22 mouse cellular contexts compared by ENCODE assay signal in genomic region chr1:168459426-168459825, GRCm38 (mm10). TPM values are rescaled to one million over a fixed set of nuclear protein-coding genes. Genes with fewer than 3 reads are reported as not detected.
DNase-seq lines count a peak whose midpoint lies in the region; ATAC-seq and TF ChIP-seq lines count a peak whose summit lies in the region.
"Had no signal": no experiment of that assay in that cellular context is flagged by ENCODE, and none has a peak within 500 bp of the region (broad histone marks: within the 10 kb centered on the region; RNA-seq: fewer than 3 reads in every experiment).

No protein-coding gene starts in this region.

- TF ChIP-seq EP300 in liver, postnatal 0 days (IDR thresholded peaks at IDR 0.05; ENCODE audit: low read depth), result no peak

- no peaks in the 10 kb centered on the region for H3K27me3 ChIP-seq in liver, adult 2 months (ENCODE audit: control insufficient read depth, insufficient read depth, low read length)
- H3K27me3 ChIP-seq in liver, embryonic 11.5 days (replicated peaks; ENCODE audit: control insufficient read depth, insufficient read depth, low read length), result no peaks in the 10 kb centered on the region
- no peaks in the 10 kb centered on the region for H3K27me3 ChIP-seq in liver, postnatal 0 days (ENCODE audit: insufficient read depth, low read length)
- H3K27me3 ChIP-seq: CH12.LX, Patski had no signal

- H3K27ac ChIP-seq in liver, adult 2 months (replicated peaks; ENCODE audit: insufficient read depth, low read depth, low read length), result no peak overlapping the region
- H3K27ac ChIP-seq in liver, embryonic 11.5 days (ENCODE audit: low read depth, low read length), result no peak overlapping the region
- H3K27ac ChIP-seq in liver, postnatal 0 days (ENCODE audit: low read depth), result no peak overlapping the region

- H3K4me3 ChIP-seq in liver, adult 2 months (ENCODE audit: insufficient read depth, low read depth, low read length), result no peak overlapping the region
- no peak overlapping the region for H3K4me3 ChIP-seq in liver, embryonic 11.5 days (ENCODE audit: low read depth, low read length)
- H3K4me3 ChIP-seq in liver, postnatal 0 days (ENCODE audit: low read depth, low read length), result no peak overlapping the region

- no peaks in the 10 kb centered on the region for H3K4me1 ChIP-seq in liver, adult 2 months (ENCODE audit: control insufficient read depth, insufficient read depth, low read length)
- H3K4me1 ChIP-seq in liver, embryonic 11.5 days (replicated peaks; ENCODE audit: control insufficient read depth, insufficient read depth, low read length), result no peaks in the 10 kb centered on the region
- no peaks in the 10 kb centered on the region for H3K4me1 ChIP-seq in liver, postnatal 0 days (ENCODE audit: insufficient read depth)

- no peaks in the 10 kb centered on the region for H3K79me2 ChIP-seq in liver, adult 2 months (ENCODE audit: control insufficient read depth, insufficient read depth, low read length)

- no peaks in the 10 kb centered on the region for H3K36me3 ChIP-seq in liver, adult 2 months (ENCODE audit: control insufficient read depth, insufficient read depth, low read length)
- no peaks in the 10 kb centered on the region for H3K36me3 ChIP-seq in liver, embryonic 11.5 days (ENCODE audit: control insufficient read depth, insufficient read depth, low read length)
- H3K36me3 ChIP-seq in liver, postnatal 0 days (replicated peaks; ENCODE audit: insufficient read depth, low read length), result no peaks in the 10 kb centered on the region
- H3K36me3 ChIP-seq: G1E had no signal

- H3K9me3 ChIP-seq in liver, embryonic 11.5 days (ENCODE audit: control insufficient read depth, low read length), result no peaks in the 10 kb centered on the region
- no peaks in the 10 kb centered on the region for H3K9me3 ChIP-seq in liver, postnatal 0 days (ENCODE audit: low read length)

- ATAC-seq in liver, embryonic 11.5 days (replicated peaks; ENCODE audit: low FRiP score), result no peak
- peak; percentile 25; the same call in 1 of the 2 replicates for ATAC-seq in liver, postnatal 0 days
- ATAC-seq: activated CD4-positive, CD25-positive, alpha-beta regulatory T cell, adult 4 months; CD4-positive, CD25-positive, alpha-beta regulatory T cell, adult 4 months; Patski had no signal

- no peak for TF ChIP-seq CTCF in liver, adult 2 months (IDR thresholded peaks at IDR 0.05; ENCODE audit: low read depth, low read length)
- TF ChIP-seq CTCF in liver, postnatal 0 days (IDR thresholded peaks at IDR 0.05; ENCODE audit: low read depth), result no peak

- intact Hi-C loops in heart, postnatal 14 days (cut with DNase I), result loop anchor here (10.0 kb wide), 1 partner anchor 895 kb away; no protein-coding TSS in a partner anchor

- 23% methylated on average over 1 of the region's 1 CpGs for WGBS in liver, adult 2 months
- WGBS in liver, embryonic 11.5 days, result 73% methylated on average over 1 of the region's 1 CpGs
- WGBS in liver, postnatal 0 days (ENCODE audit: insufficient replicate concordance), result 76% methylated on average over 1 of the region's 1 CpGs

- DNase-seq in heart, adult 11 months, result peak; percentile 62
- DNase-seq in heart, postnatal 14 days, result no peak
- peak; percentile 76 for DNase-seq in liver, adult 2 months (ENCODE audit: extremely low read depth, low read depth, low spot score)
- DNase-seq in liver, embryonic 11.5 days (ENCODE audit: low spot score), result no peak
- DNase-seq in liver, postnatal 0 days, result no peak
- no peak for DNase-seq in liver
- DNase-seq: adrenal gland, adult 2 months; adrenal gland, adult 8-10 months; adrenal gland, postnatal 10 days; adrenal gland, postnatal 14 days; adrenal gland, postnatal 25 days; adrenal gland, postnatal 36 days; B cell, adult 2 months; cerebellum, adult 11 months; cerebellum, adult 11-12 months; cerebellum, adult 18-20 months had no signal

- no peak overlapping the region for H3K4me2 ChIP-seq in liver, embryonic 11.5 days
- H3K4me2 ChIP-seq in liver, postnatal 0 days (ENCODE audit: low read depth, low read length), result no peak overlapping the region

- no peak overlapping the region for H3K9ac ChIP-seq in liver, adult 2 months (ENCODE audit: low read depth, low read length)
- no peak overlapping the region for H3K9ac ChIP-seq in liver, embryonic 11.5 days (ENCODE audit: low read depth, low read length)
- H3K9ac ChIP-seq in liver, postnatal 0 days (replicated peaks), result no peak overlapping the region

- no peak for TF ChIP-seq POLR2A in liver, adult 2 months (IDR thresholded peaks at IDR 0.05; ENCODE audit: extremely low read depth, insufficient read depth, low read length)

RNA-seq across cellular contexts. Expression of gene Pbx1, which starts 27.4 kb away (rescaled TPM):
- 10 to 100 TPM; 54.2 to 63.0 TPM for total RNA-seq in heart, postnatal 14 days (2021)
- 6.1 and 8.1 TPM in 2 replicates for total RNA-seq in liver, adult 2 months (2014; rRNA removed)
- 7.7 and 9.9 TPM in 2 replicates for polyA plus RNA-seq in liver, adult 2 months (2012; rRNA removed)
- 14.6 and 17.0 TPM in 2 replicates for polyA plus RNA-seq in liver, embryonic 11.5 days (2014; fragmentation: Nextera tagmentation; extraction: Ambion mirVana)
- polyA plus RNA-seq in liver, postnatal 0 days (2015; fragmentation: Nextera tagmentation; extraction: Ambion mirVana), result 4.0 TPM in 2 replicates
- total RNA-seq: CH12.LX, MEL had no signal
- polyA plus RNA-seq: G1E had no signal

Comparison
In these comparisons a context has a peak if more than half of its experiments do, and no peak if none do; other contexts are left out.
1. DNase-seq: peak in heart, adult 11 months (single experiment) and liver, adult 2 months (single experiment); none in heart, postnatal 14 days (0 of 2), liver, embryonic 11.5 days (single experiment), liver, postnatal 0 days (single experiment) and liver (single experiment).